Mouse (Mus musculus) kidney, embryonic 14.5 days (tissue): ENCODE results near the gene Rcan2. TPM values are rescaled to one million over a fixed set of nuclear protein-coding genes. Genes with fewer than 3 reads are reported as not detected.
A peak's percentile ranks its signal among the peaks of the same experiment; 100 is the strongest.

Source experiments
- ATAC-seq: fragments of 200-750 bp; cut with Nextera tagmentation; 2 replicates; pipeline ENCODE4 v1.8.0; 2017; ENCODE audit warnings: moderate number of reproducible peaks, mild to moderate bottlenecking, moderate TSS enrichment, moderate library complexity; ENCODE audit not compliant: low FRiP score, low TSS enrichment
- H3K27ac ChIP-seq: fragments of 300-500 bp; sonication (generic); 2 replicates; pipeline ENCODE4 v1.5.1; 2014; ENCODE audit warnings: low read depth, mild to moderate bottlenecking, low read length, moderate library complexity, mixed read lengths
- H3K27me3 ChIP-seq: fragments of 300-500 bp; sonication (generic); 2 replicates; pipeline ENCODE4 v1.6.1; 2014; ENCODE audit warnings: mild to moderate bottlenecking, low read length; ENCODE audit not compliant: control insufficient read depth, insufficient read depth
- H3K36me3 ChIP-seq: fragments of 300-500 bp; sonication (generic); 2 replicates; pipeline ENCODE4 v1.6.1; 2014; ENCODE audit warnings: low read length, mixed read lengths; ENCODE audit not compliant: control insufficient read depth, insufficient read depth
- H3K4me1 ChIP-seq: fragments of 300-500 bp; sonication (generic); 2 replicates; pipeline ENCODE4 v1.6.1; 2014; ENCODE audit warnings: low read length, mixed read lengths; ENCODE audit not compliant: control insufficient read depth, insufficient read depth
- H3K4me2 ChIP-seq: fragments of 300-500 bp; sonication (generic); replicated peaks from 2 replicates; pipeline ENCODE4 v1.6.1; 2014; ENCODE audit warnings: low read depth, mild to moderate bottlenecking, low read length
- H3K4me3 ChIP-seq: fragments of 300-500 bp; sonication (generic); 2 replicates; pipeline ENCODE4 v1.5.1; 2014; ENCODE audit warnings: mild to moderate bottlenecking, low read length
- H3K9ac ChIP-seq: fragments of 300-500 bp; sonication (generic); 2 replicates; pipeline ENCODE4 v1.6.1; 2014; ENCODE audit warnings: low read depth, mild to moderate bottlenecking, low read length, moderate library complexity
- H3K9me3 ChIP-seq: fragments of 300-500 bp; sonication (generic); 2 replicates; pipeline ENCODE4 v1.6.1; 2016; ENCODE audit warnings: low read length; ENCODE audit not compliant: control insufficient read depth
- WGBS: fragments of 180-500 bp; shearing (Covaris S2); extraction: QIAGEN DNeasy Blood & Tissue Kit; methylation state at CpG from one replicate; pipeline ENCODE4 v1.1.7; 2014; 5-methylcytosine and 5-hydroxymethylcytosine counted together
- polyA plus RNA-seq: library from polyadenylated mRNA; unstranded; fragments of >200 nt; fragmentation: Nextera tagmentation; extraction: Ambion mirVana; gene quantifications from 2 replicates; pipeline ENCODE4 v1.2.1, GENCODE M21; 2014

Rcan2 gene
- polyA plus RNA-seq, 1 experiment from 2014 or later, result 3.0 TPM

DNA sequence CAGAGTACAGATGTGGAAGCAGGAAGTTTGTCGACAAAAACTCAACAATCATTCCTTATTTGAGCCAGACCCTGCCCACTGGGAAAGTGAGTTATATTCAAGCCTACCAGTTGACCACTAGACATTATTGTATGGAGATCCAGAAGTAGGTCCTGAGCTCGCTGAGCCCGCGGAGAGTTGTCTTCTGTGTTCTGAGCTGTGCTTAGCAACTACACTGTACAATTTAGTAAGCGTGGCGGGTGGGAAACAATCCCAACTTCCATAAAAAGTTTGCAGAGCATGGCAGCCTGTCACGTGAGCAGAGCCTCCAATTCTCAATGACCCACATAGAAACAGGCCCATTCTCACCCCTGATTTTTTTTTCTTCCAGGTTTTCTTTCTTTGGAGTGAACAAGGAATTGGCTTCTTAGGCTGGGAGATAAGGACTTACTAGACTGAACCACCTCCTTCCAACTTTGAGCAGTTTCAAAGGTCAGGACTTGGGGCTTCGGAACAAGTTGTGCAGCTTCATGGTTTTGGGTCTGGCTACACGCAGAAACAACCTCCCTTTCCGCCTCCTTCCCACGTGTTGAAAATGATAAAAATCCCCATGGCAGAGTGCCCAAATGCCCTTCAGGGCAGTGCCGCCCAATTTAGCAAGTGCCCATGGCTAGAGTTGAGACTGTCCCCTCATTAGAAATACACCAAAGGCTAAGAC, 276.1 kb downstream of the Rcan2 start:
- Histone ChIP-seq H3K9me3 (no peaks in the 10 kb centered on the region), H3K4me1 (no peaks in the 10 kb centered on the region), H3K4me2 (no peak overlapping the region), H3K9ac (no peak overlapping the region), H3K36me3 (no peaks in the 10 kb centered on the region), H3K27me3 (peaks cover 3% of the 10 kb centered on the region; the same call in 1 of the 2 replicates), H3K27ac (no peak overlapping the region), H3K4me3 (no peak overlapping the region)
- WGBS, result 85% methylated on average over 12 of the region's 12 CpGs
- ATAC-seq, result no peak

DNA sequence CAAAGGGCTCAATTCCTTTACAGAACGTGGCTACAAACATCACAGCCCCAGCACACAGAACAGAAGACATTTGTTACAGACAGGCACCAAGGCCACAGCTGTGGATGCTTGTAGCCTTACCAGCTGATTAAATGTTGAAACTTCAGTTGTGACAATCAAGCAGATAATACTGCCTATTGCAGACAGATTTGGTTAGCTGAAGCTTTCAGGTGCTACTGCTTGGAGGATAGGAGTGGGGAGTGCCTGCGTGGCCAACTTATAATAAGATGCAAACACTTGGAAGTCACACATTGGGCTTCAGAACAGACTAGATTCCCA, 276.7 kb downstream of the Rcan2 start:
- Histone ChIP-seq H3K27ac (no peak overlapping the region), H3K4me2 (no peak overlapping the region), H3K9me3 (no peaks in the 10 kb centered on the region), H3K4me3 (no peak overlapping the region), H3K9ac (no peak overlapping the region), H3K4me1 (no peaks in the 10 kb centered on the region), H3K36me3 (no peaks in the 10 kb centered on the region), H3K27me3 (peaks cover 3% of the 10 kb centered on the region; the same call in 1 of the 2 replicates)
- 79% methylated on average over 2 of the region's 2 CpGs for WGBS
- ATAC-seq, result no peak

DNA sequence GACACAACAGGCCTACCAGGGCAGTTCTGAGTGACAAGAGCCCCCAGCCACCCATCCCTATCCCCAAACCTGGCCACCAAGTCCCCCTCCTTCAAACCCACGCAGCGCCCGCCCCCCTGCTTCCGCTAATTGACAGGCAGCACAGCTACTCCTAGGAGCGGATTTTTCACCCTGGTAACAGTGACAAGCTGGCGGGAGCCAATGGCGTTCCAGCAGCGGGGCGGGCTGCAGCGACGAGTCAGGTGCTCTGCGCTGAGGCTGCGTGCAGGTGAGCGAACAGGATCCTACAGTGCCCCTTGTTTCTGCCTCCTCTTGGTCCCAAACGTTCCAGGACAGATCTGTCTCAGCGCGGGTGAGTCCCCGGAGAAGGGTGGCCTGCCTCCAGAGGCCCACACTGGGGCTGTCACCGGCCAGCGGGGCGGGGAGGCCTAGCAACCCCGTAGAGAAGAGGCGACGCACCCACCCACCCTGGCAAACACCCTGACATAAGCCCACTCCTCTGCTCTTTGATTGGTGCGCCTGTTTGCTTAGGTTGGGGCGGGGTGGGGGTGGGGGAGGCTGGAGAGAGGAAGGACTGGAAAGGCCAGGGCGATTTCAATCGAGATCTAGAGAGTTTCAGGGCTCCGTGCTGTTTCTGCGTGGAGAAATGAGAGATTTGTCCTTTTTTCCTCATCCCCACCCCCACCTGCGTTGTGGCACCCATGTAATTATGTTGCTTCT, 277.6 kb downstream of the Rcan2 start, which contains the start of gene Enpp5:
Gene Enpp5, plus strand, starts transcription at position 183 of the 720 bp plus-strand sequence.
- Histone ChIP-seq H3K9ac (peak within 1 kb of the TSS; percentile 70), H3K27me3 (peaks cover 3% of the 10 kb centered on the region; the same call in 1 of the 2 replicates), H3K4me1 (no peaks in the 10 kb centered on the region), H3K36me3 (no peaks in the 10 kb centered on the region), H3K27ac (no peak within 1 kb of the TSS), H3K4me3 (peak within 1 kb of the TSS; percentile 53), H3K4me2 (peak within 1 kb of the TSS; percentile 84), H3K9me3 (no peaks in the 10 kb centered on the region)
- WGBS, result under 1% methylated on average over 31 of the region's 31 CpGs
- peak; percentile 98 for ATAC-seq

DNA sequence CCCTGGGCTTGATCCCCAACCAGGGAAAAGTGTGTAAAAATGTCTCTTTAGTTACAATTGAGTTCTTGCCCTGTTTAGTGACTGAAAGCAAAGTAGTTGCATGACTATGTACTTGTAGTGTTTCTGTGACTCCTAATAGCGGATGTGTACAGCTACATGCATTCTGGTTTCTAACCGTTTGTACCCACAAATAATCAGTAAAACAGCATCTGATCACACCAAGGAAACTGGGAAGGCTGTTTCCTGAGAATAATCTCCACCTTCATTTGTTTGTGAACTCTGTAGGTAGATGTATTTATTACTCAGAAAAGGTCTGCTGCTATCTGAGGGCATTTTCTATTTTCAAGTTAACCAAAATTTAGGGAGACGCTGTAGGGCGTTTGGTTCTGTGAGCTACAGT, 282.0 kb downstream of the Rcan2 start:
- 85% methylated on average over 4 of the region's 4 CpGs for WGBS
- no peak overlapping the region for H3K9ac ChIP-seq
- no peak for ATAC-seq

DNA sequence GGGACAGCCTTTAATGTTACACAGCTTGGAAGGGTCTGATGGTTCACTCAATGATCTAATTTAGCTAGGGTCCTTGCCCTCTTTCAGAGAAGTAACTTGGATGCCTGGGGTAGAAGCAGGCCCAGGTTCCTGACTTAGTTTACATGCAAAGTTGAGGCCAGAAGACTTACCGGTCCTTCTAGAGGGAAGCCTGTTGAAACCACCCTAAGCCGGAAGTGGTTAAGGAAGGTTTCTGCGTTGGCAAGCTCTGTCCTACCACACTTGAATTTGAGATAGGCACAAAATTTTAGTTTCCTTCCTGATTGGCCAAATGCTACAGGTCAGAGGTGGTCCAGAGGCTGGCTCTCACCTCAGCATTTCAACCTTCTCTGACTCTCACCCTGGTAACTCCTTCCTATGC, 287.1 kb downstream of the Rcan2 start:
- no peaks in the 10 kb centered on the region for H3K9me3 ChIP-seq
- ATAC-seq, result no peak
- H3K9ac ChIP-seq, result no peak overlapping the region
- H3K27ac ChIP-seq, result no peak overlapping the region
- no peak overlapping the region for H3K4me2 ChIP-seq
- no peaks in the 10 kb centered on the region for H3K4me1 ChIP-seq
- H3K36me3 ChIP-seq, result no peaks in the 10 kb centered on the region
- H3K4me3 ChIP-seq, result no peak overlapping the region
- no peaks in the 10 kb centered on the region for H3K27me3 ChIP-seq
- WGBS, result 78% methylated on average over 3 of the region's 3 CpGs

More for the DNA sequence above, 282.0 kb downstream of the Rcan2 start:
- Histone ChIP-seq H3K27ac (no peak overlapping the region), H3K36me3 (no peaks in the 10 kb centered on the region), H3K27me3 (no peaks in the 10 kb centered on the region), H3K9me3 (no peaks in the 10 kb centered on the region), H3K4me3 (no peak overlapping the region), H3K4me1 (no peaks in the 10 kb centered on the region), H3K4me2 (no peak overlapping the region)

Other genes with a start within 250 kb of the Rcan2 start
- 73.1 and 75.2 TPM in 2 replicates for gene Pla2g7, start 233.3 kb upstream of the Rcan2 start, polyA plus RNA-seq
- 0.06 TPM in 1 of 2 replicates, not detected in the other for gene Tdrd6, start 171.1 kb upstream of the Rcan2 start, polyA plus RNA-seq
- gene Slc25a27, start 134.1 kb upstream of the Rcan2 start, polyA plus RNA-seq, result 12.6 and 12.7 TPM in 2 replicates
- 11.8 and 20.3 TPM in 2 replicates for gene Cyp39a1, start 133.9 kb upstream of the Rcan2 start, polyA plus RNA-seq